Mouse (Mus musculus) telencephalon, adult 2 months (tissue): ENCODE measurements at regions not wholly inside any gene's neighbourhood (a gene's known extent, or its start where the extent isn't known, plus 50 kb on each side); places are given as distances from the start of the nearest gene placed in this dataset.
"Not testable (repeated sequence)": the region's sequence is repeated elsewhere in the genome, so short reads cannot be mapped to it uniquely, and the experiment has no call there.

Experiments used
- DNase-seq: peaks from one replicate; pipeline ENCODE4 v3.0.0-alpha.2; 2011; ENCODE audit warnings: low read depth, low spot score

DNA sequence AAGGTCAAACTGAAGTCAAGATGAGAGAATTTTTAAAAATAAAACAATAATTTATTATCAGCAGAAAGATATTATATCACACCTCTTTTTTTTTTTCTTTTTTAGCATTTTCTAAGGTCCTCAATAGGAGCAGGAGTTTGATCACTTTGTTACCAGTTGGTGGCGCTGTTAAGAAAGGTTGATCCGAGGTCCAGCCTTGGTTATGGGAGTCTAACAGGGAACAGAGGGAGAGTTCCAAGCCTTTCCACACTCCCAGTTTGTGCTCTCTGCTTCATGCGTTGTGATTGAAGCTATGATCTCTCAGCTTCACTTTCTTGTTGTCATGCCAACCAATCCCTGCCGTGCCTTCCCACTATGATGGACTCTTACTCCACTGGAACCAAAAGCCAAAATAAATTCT is 83.8 kb downstream of the Fam174a start:
- DNase-seq: no peak

- DNase-seq: no peak
Measured at GRCm38 (mm10) chr1:95399764-95400163, 86.3 kb downstream of the Fam174a start.

DNA sequence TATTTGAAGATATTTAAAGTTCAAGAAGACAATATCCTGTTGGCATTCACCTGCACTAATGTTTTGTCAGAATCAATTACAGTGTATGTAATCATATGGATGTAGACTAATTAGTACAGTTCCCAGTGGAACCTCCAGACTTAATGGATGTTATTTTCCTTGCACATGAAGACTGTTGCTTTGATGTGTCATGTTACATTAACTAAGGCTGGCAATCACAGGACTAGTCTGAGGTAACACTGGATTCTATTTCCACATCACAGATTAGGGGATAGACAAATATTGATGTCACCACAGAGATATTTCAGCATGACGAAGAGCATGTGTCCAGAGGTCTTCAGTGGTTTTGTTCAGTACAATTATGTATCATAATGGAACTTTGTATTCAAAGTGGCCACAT is 108.8 kb downstream of the Fam174a start:
- no peak for DNase-seq

DNA sequence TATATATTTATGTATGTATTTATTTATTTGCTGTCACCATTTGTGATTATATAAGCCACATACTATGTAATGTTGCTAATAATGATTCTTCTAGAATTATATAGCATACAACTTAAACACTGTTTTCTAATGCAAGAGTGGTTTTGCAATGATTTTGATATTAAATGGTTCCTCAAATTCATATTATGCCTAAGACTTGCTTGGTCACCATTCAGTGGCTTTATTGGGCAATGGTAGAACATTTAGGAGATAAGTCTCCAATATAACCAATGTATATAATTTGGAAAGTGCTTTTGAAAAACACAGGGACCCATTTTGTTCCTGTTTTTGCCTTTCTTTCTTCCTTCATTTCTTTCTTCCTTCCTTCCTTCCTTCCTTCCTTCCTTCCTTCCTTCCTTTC is 112.0 kb downstream of the Fam174a start:
- no peak for DNase-seq

DNA sequence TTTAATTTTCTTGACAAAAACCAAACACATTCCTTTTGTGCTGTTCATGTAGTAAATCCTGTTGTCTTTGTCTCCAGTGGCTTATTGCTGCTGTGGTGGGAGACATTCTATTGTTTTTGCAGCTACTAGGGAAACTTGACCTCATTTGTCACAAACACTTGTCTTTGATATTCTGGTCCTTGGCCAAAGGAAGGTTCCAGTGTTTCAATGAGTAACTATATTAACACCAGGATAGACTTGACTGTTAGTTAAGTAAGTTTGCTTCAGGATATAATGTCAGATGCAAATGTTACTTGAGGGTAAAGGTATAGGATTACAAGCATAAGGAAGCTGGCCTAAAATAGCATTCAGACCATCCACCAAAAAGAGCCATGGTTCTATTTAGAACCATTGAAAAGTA is 123.7 kb downstream of the Fam174a start:
- no peak for DNase-seq

DNA sequence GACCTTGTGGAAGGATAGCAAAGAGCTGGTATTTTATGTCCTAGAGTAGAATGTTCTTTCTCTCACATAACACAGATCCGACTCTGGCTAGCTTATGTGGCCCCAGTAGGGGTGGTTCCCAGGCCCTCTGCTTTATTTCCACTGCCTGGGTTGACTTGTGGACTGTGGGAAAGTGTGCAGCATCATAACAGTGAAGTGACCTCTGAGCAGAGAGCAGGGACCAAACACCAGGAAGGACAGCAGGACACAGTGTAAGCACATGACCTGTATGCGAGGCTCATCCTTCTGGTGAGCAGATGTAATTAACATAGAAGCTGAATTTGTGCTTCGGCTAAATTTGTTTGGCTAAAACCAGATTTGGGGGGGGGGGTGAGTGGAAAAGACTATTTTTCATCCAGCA is 132.1 kb downstream of the Fam174a start:
- no peak for DNase-seq

DNA sequence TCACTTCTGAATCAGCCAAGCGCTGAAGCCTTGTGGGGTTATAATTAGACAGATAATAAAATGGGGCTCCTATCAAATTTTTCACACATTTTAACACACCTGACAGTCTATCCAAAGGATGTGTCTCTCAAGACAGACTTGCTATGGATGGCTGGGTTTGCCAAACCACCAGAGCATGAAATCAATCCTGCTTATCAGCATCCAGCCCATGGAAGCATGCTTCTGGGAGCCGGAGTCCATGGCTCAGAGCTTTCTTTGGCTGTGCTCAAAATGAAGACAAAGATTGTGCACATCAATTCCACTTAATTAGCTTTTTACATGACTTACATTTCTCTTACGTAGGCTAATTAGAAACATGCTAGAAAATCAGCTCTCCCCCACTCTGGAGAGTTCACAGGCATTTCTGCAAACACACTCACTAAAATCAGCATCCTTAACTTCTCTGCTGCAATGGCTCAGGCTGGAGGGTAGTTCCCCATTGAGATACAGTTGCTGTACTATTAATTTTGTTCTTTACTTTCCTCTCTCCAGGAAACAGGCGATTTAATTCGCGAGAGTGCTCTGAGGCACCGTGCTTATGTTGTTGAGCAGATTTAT is 135.6 kb downstream of the Fam174a start:
- no peak for DNase-seq

- DNase-seq: no peak
Measured at GRCm38 (mm10) chr1:95450920-95451332, 137.5 kb downstream of the Fam174a start.

GRCm38 (mm10) chr1:95451755-95452154 is 138.3 kb downstream of the Fam174a start:
- peak; percentile 34 for DNase-seq

DNA sequence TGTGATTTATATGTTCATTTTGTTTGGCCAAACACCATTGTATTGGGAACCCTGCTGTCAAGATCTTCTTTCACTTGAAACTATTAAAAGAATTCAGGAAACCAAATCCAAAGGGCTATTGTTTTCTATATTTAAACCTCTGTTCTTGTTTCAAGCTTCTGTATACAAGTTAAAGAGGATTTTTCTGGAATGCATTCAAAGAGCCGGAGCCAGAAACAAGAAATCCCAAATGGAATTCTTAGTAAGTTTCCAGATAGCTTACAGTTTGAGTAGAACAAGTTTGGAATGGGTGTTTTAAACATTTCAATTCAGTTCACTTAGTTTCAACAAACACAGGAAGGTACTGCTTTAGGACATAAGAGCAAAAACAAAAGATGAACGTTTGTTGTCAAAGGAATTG is 140.8 kb downstream of the Fam174a start:
- DNase-seq: no peak

GRCm38 (mm10) chr1:95459355-95459754 is 145.9 kb downstream of the Fam174a start:
- no peak for DNase-seq

DNA sequence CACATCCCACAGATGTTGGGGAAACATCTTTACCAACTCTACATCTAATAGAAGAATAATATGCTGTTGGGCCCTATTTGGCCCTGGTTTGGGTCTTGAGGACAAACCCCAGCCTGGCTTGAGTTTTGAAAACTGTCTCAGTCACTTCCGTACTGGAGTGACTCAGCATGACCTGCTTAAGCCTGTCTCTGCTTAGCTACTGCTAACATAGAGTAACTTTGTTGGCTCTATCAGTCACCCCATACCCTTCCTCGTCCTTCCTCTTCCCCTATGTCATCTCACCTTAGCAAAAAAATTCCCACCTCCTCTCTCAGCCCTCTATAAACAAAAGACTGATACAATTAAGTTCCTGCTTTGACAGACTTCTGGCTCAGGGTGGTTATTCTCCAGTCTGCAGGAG is 154.7 kb downstream of the Fam174a start:
- DNase-seq: no peak

GRCm38 (mm10) chr1:95468772-95469171 is 155.3 kb downstream of the Fam174a start:
- no peak for DNase-seq

DNA sequence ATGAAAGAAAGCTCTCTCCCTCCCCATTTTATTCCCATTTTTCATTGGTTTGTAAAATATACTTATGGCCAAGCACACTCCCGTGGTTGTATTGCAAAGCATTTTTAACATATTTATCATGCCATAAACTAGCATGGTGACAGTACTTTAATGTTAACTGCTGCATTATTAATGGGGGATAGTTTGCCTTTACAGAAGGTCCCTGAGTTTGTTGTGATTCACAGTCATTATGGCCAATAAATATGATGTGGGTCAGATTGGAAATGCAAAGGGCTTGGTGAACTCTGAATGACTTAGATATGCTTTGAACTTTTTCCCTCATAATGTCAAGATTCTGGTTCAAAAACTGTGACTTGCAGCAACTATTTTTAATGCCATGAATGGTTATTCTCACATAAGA is 157.1 kb downstream of the Fam174a start:
- DNase-seq: no peak

- no peak for DNase-seq
Measured at GRCm38 (mm10) chr1:95493004-95493403, 174.4 kb downstream of the St8sia4 start.

GRCm38 (mm10) chr1:95500671-95501070 is 166.7 kb downstream of the St8sia4 start:
- not testable (repeated sequence) for DNase-seq

DNA sequence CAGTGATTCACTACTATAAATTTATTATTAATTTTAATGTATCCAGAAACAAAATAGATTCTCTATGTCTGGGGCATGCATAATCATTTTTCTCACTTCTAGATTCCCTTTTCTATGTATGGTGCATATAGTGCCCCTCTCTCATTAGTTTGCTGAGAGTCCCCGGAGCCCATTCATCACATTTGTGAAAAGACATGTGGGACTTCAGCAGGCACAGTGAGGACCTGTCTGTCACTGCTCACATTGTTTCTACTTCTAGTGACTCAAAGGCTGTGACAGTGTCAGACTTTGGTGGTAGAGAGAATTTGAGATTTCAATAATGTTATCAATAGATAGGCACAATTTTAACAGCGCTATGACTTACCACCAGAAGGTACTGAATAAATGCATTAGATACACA is 158.7 kb downstream of the St8sia4 start:
- DNase-seq: no peak

- no peak for DNase-seq
Measured at GRCm38 (mm10) chr1:95528726-95529125, 138.6 kb downstream of the St8sia4 start.

GRCm38 (mm10) chr1:95531017-95531416 is 136.4 kb downstream of the St8sia4 start:
- no peak for DNase-seq
